Mouse (Mus musculus): ENCODE measurements around the gene Csnk2a1. TPM values are rescaled to one million over a fixed set of nuclear protein-coding genes. Genes with fewer than 3 reads are reported as not detected.
"Not testable (repeated sequence)": the region's sequence is repeated elsewhere in the genome, so short reads cannot be mapped to it uniquely, and the experiment has no call there.

Gene Csnk2a1
- polyA plus RNA-seq, 2 experiments, result 69.6 to 95.8 TPM

GRCm38 (mm10) chr2:152273639-152274038, 47.0 kb downstream of the Csnk2a1 start:
- no peak overlapping the region for H3K4me3 ChIP-seq (replicated peaks; ENCODE audit: low read length)
- H3K36me3 ChIP-seq (ENCODE audit: control insufficient read depth, insufficient read depth, low read length), result peaks cover 70% of the 10 kb centered on the region
- TF ChIP-seq POLR2A (IDR thresholded peaks at IDR 0.05; ENCODE audit: borderline replicate concordance, extremely low read depth, insufficient read depth, insufficient read length), result no peak
- H3K4me1 ChIP-seq (ENCODE audit: control insufficient read depth, insufficient read depth, low read length), result no peaks in the 10 kb centered on the region
- ATAC-seq (ENCODE audit: low FRiP score, low read depth) (no peak), DNase-seq (ENCODE audit: low spot score) (no peak)
- H3K9ac ChIP-seq (ENCODE audit: low read depth, low read length, severe bottlenecking), result no peak overlapping the region
- WGBS, result 77% methylated on average over 2 of the region's 2 CpGs
- H3K4me2 ChIP-seq (replicated peaks; ENCODE audit: low read depth, low read length, severe bottlenecking), result no peak overlapping the region
- no peaks in the 10 kb centered on the region for H3K9me3 ChIP-seq (ENCODE audit: control insufficient read depth, low read length)
- H3K27ac ChIP-seq (replicated peaks; ENCODE audit: low read depth, low read length), result no peak overlapping the region
- no peaks in the 10 kb centered on the region for H3K27me3 ChIP-seq (ENCODE audit: control insufficient read depth, insufficient read depth, low read length)

GRCm38 (mm10) chr2:152281407-152281806, 54.8 kb downstream of the Csnk2a1 start:
- ATAC-seq (ENCODE audit: low FRiP score, low read depth), result no peak
- no peaks in the 10 kb centered on the region for H3K27me3 ChIP-seq (ENCODE audit: control insufficient read depth, insufficient read depth, low read length)
- no peak overlapping the region for H3K27ac ChIP-seq (replicated peaks; ENCODE audit: low read depth, low read length)
- TF ChIP-seq POLR2A (IDR thresholded peaks at IDR 0.05; ENCODE audit: borderline replicate concordance, extremely low read depth, insufficient read depth, insufficient read length), result no peak
- no peak overlapping the region for H3K4me2 ChIP-seq (replicated peaks; ENCODE audit: low read depth, low read length, severe bottlenecking)
- peaks cover 62% of the 10 kb centered on the region for H3K36me3 ChIP-seq (ENCODE audit: control insufficient read depth, insufficient read depth, low read length)
- H3K9ac ChIP-seq (ENCODE audit: low read depth, low read length, severe bottlenecking), result no peak overlapping the region
- DNase-seq (ENCODE audit: low spot score), result peak; percentile 29
- WGBS, result 64% methylated on average over 3 of the region's 3 CpGs
- no peaks in the 10 kb centered on the region for H3K9me3 ChIP-seq (ENCODE audit: control insufficient read depth, low read length)
- no peaks in the 10 kb centered on the region for H3K4me1 ChIP-seq (ENCODE audit: control insufficient read depth, insufficient read depth, low read length)
- H3K4me3 ChIP-seq (replicated peaks; ENCODE audit: low read length), result no peak overlapping the region

GRCm38 (mm10) chr2:152287560-152287959, 60.9 kb downstream of the Csnk2a1 start:
- no peak overlapping the region for H3K9ac ChIP-seq (ENCODE audit: low read depth, low read length, severe bottlenecking)
- no peak for TF ChIP-seq POLR2A (IDR thresholded peaks at IDR 0.05; ENCODE audit: borderline replicate concordance, extremely low read depth, insufficient read depth, insufficient read length)
- no peaks in the 10 kb centered on the region for H3K9me3 ChIP-seq (ENCODE audit: control insufficient read depth, low read length)
- H3K27ac ChIP-seq (replicated peaks; ENCODE audit: low read depth, low read length), result no peak overlapping the region
- no peaks in the 10 kb centered on the region for H3K4me1 ChIP-seq (ENCODE audit: control insufficient read depth, insufficient read depth, low read length)
- H3K36me3 ChIP-seq (ENCODE audit: control insufficient read depth, insufficient read depth, low read length), result peaks cover 31% of the 10 kb centered on the region
- H3K27me3 ChIP-seq (ENCODE audit: control insufficient read depth, insufficient read depth, low read length), result no peaks in the 10 kb centered on the region
- H3K4me3 ChIP-seq (replicated peaks; ENCODE audit: low read length), result no peak overlapping the region
- no peak for DNase-seq (ENCODE audit: low spot score)
- no peak for ATAC-seq (ENCODE audit: low FRiP score, low read depth)
- WGBS, result 77% methylated on average over 5 of the region's 5 CpGs
- H3K4me2 ChIP-seq (replicated peaks; ENCODE audit: low read depth, low read length, severe bottlenecking), result no peak overlapping the region

- no peak for DNase-seq (ENCODE audit: low spot score)
- H3K4me1 ChIP-seq (ENCODE audit: control insufficient read depth, insufficient read depth, low read length), result no peaks in the 10 kb centered on the region
- H3K4me3 ChIP-seq (replicated peaks; ENCODE audit: low read length), result no peak overlapping the region
- ATAC-seq (ENCODE audit: low FRiP score, low read depth), result no peak
- H3K36me3 ChIP-seq (ENCODE audit: control insufficient read depth, insufficient read depth, low read length), result peaks cover 26% of the 10 kb centered on the region
- no peak overlapping the region for H3K9ac ChIP-seq (ENCODE audit: low read depth, low read length, severe bottlenecking)
- no peaks in the 10 kb centered on the region for H3K9me3 ChIP-seq (ENCODE audit: control insufficient read depth, low read length)
- WGBS, result 82% methylated on average over 8 of the region's 8 CpGs
- no peak overlapping the region for H3K27ac ChIP-seq (replicated peaks; ENCODE audit: low read depth, low read length)
- TF ChIP-seq POLR2A (IDR thresholded peaks at IDR 0.05; ENCODE audit: borderline replicate concordance, extremely low read depth, insufficient read depth, insufficient read length), result no peak
- no peaks in the 10 kb centered on the region for H3K27me3 ChIP-seq (ENCODE audit: control insufficient read depth, insufficient read depth, low read length)
- H3K4me2 ChIP-seq (replicated peaks; ENCODE audit: low read depth, low read length, severe bottlenecking), result no peak overlapping the region
Observed at GRCm38 (mm10) chr2:152288046-152288445, 61.4 kb downstream of the Csnk2a1 start.

- WGBS, result 85% methylated on average over 1 of the region's 2 CpGs
- H3K4me2 ChIP-seq (replicated peaks; ENCODE audit: low read depth, low read length, severe bottlenecking); H3K4me1 ChIP-seq (ENCODE audit: control insufficient read depth, insufficient read depth, low read length); H3K27ac ChIP-seq (replicated peaks; ENCODE audit: low read depth, low read length); H3K9me3 ChIP-seq (ENCODE audit: control insufficient read depth, low read length); H3K27me3 ChIP-seq (ENCODE audit: control insufficient read depth, insufficient read depth, low read length); H3K4me3 ChIP-seq (replicated peaks; ENCODE audit: low read length); H3K9ac ChIP-seq (ENCODE audit: low read depth, low read length, severe bottlenecking); DNase-seq (ENCODE audit: low spot score); ATAC-seq (ENCODE audit: low FRiP score, low read depth): not testable (repeated sequence)
- peaks cover 11% of the 10 kb centered on the region; the same call in 1 of the 2 replicates for H3K36me3 ChIP-seq (ENCODE audit: control insufficient read depth, insufficient read depth, low read length)
Observed at GRCm38 (mm10) chr2:152289623-152290022, 63.0 kb downstream of the Csnk2a1 start.

GRCm38 (mm10) chr2:152292475-152292874, 65.8 kb downstream of the Csnk2a1 start:
- no peak for TF ChIP-seq POLR2A (IDR thresholded peaks at IDR 0.05; ENCODE audit: borderline replicate concordance, extremely low read depth, insufficient read depth, insufficient read length)
- Histone ChIP-seq H3K9ac (ENCODE audit: low read depth, low read length, severe bottlenecking) (no peak overlapping the region), H3K4me1 (ENCODE audit: control insufficient read depth, insufficient read depth, low read length) (peaks cover 13% of the 10 kb centered on the region), H3K27ac (replicated peaks; ENCODE audit: low read depth, low read length) (no peak overlapping the region), H3K36me3 (ENCODE audit: control insufficient read depth, insufficient read depth, low read length) (0 out of 2 replicates have a peak, but pooled peaks cover 8% of the 10 kb centered on the region), H3K27me3 (ENCODE audit: control insufficient read depth, insufficient read depth, low read length) (no peaks in the 10 kb centered on the region), H3K4me2 (replicated peaks; ENCODE audit: low read depth, low read length, severe bottlenecking) (no peak overlapping the region), H3K4me3 (replicated peaks; ENCODE audit: low read length) (no peak overlapping the region), H3K9me3 (ENCODE audit: control insufficient read depth, low read length) (no peaks in the 10 kb centered on the region)
- ATAC-seq (ENCODE audit: low FRiP score, low read depth), result no peak
- WGBS, result 77% methylated on average over 2 of the region's 2 CpGs
- DNase-seq (ENCODE audit: low spot score), result no peak
